13 mouse cellular contexts compared by ENCODE assay signal in genomic region chr4:139683728-139684638, GRCm38 (mm10). TPM values are rescaled to one million over a fixed set of nuclear protein-coding genes. Genes with fewer than 3 reads are reported as not detected.
A peak's percentile ranks its signal among the peaks of the same experiment; 100 is the strongest.
DNase-seq lines count a peak whose midpoint lies in the region; ATAC-seq and TF ChIP-seq lines count a peak whose summit lies in the region.
"Had no signal": no experiment of that assay in that cellular context is flagged by ENCODE, and none has a peak within 500 bp of the region (broad histone marks: within the 10 kb centered on the region; RNA-seq: fewer than 3 reads in every experiment).

No protein-coding gene starts in this region.

- WGBS in limb, embryonic 14.5 days: 78% methylated on average over 22 of the region's 22 CpGs
- 77% methylated on average over 22 of the region's 22 CpGs for WGBS in limb, embryonic 10.5 days

- no peaks in the 10 kb centered on the region for H3K4me1 ChIP-seq in limb, embryonic 14.5 days (ENCODE audit: control insufficient read depth, insufficient read depth, low read length)
- H3K4me1 ChIP-seq in limb, embryonic 10.5 days: no peaks in the 10 kb centered on the region
- H3K4me1 ChIP-seq in E14TG2a.4 (replicated peaks; ENCODE audit: low read depth, low read length): peaks cover 35% of the 10 kb centered on the region
- H3K4me1 ChIP-seq: megakaryocyte, embryonic 14.5 days; neural tube, embryonic 15.5 days had no signal

- 0 out of 2 replicates have a peak, but pooled peaks have one; percentile 5 for ATAC-seq in limb, embryonic 14.5 days (ENCODE audit: low FRiP score, low read depth)
- peak; percentile 97 for ATAC-seq in megakaryocyte-erythroid progenitor cell, adult 5-6 weeks (replicated peaks; ENCODE audit: low FRiP score, low TSS enrichment, poor library complexity, severe bottlenecking)

- no peak overlapping the region for H3K4me2 ChIP-seq in limb, embryonic 14.5 days (replicated peaks; ENCODE audit: low read depth, low read length, severe bottlenecking)
- H3K4me2 ChIP-seq: neural tube, embryonic 15.5 days had no signal

- TF ChIP-seq CTCF in E14TG2a.4 (conservative IDR thresholded peaks at IDR 0.05; ENCODE audit: low read length): 0 out of 2 replicates have a peak, but pooled peaks have one; percentile 10

- H3K9me3 ChIP-seq in limb, embryonic 14.5 days (ENCODE audit: control insufficient read depth, low read length): no peaks in the 10 kb centered on the region
- H3K9me3 ChIP-seq in limb, embryonic 10.5 days (replicated peaks): no peaks in the 10 kb centered on the region
- peaks cover 21% of the 10 kb centered on the region for H3K9me3 ChIP-seq in E14TG2a.4 (ENCODE audit: low read length)
- H3K9me3 ChIP-seq: neural tube, embryonic 15.5 days had no signal

- TF ChIP-seq POLR2A in limb, embryonic 14.5 days (IDR thresholded peaks at IDR 0.05; ENCODE audit: borderline replicate concordance, extremely low read depth, insufficient read depth, insufficient read length): no peak

- no peak for DNase-seq in limb, embryonic 14.5 days (ENCODE audit: low spot score)
- DNase-seq in limb, embryonic 10.5 days (ENCODE audit: low spot score): no peak
- peak; percentile 76 for DNase-seq in adrenal gland, postnatal 10 days
- DNase-seq in heart, postnatal 36 days: no peak
- DNase-seq in thymus, postnatal 10 days (ENCODE audit: low spot score in 2 of 2): no peak
- DNase-seq in urinary bladder, postnatal 14 days (ENCODE audit: low spot score): no peak

- no peak overlapping the region for H3K9ac ChIP-seq in limb, embryonic 14.5 days (ENCODE audit: low read depth, low read length, severe bottlenecking)
- H3K9ac ChIP-seq: neural tube, embryonic 15.5 days had no signal

- no peaks in the 10 kb centered on the region for H3K27me3 ChIP-seq in limb, embryonic 14.5 days (ENCODE audit: control insufficient read depth, insufficient read depth, low read length)
- H3K27me3 ChIP-seq in limb, embryonic 10.5 days (ENCODE audit: low read depth, poor library complexity, severe bottlenecking): peaks cover 26% of the 10 kb centered on the region
- H3K27me3 ChIP-seq in E14TG2a.4 (ENCODE audit: insufficient read depth, low read length): no peaks in the 10 kb centered on the region
- H3K27me3 ChIP-seq: neural tube, embryonic 15.5 days had no signal

- no peak overlapping the region for H3K27ac ChIP-seq in limb, embryonic 14.5 days (replicated peaks; ENCODE audit: low read depth, low read length)
- H3K27ac ChIP-seq in limb, embryonic 10.5 days: no peak overlapping the region
- H3K27ac ChIP-seq: neural tube, embryonic 15.5 days had no signal

- no peak overlapping the region for H3K4me3 ChIP-seq in limb, embryonic 14.5 days (replicated peaks; ENCODE audit: low read length)
- H3K4me3 ChIP-seq in limb, embryonic 10.5 days: no peak overlapping the region
- H3K4me3 ChIP-seq in E14TG2a.4 (replicated peaks; ENCODE audit: low read length): no peak overlapping the region
- H3K4me3 ChIP-seq: megakaryocyte, embryonic 14.5 days; neural tube, embryonic 15.5 days had no signal

- intact Hi-C loops in heart, postnatal 36 days (cut with DNase I): loop anchor here (1.0 kb wide), 1 partner anchor 174 kb away; no protein-coding TSS in a partner anchor

- no peaks in the 10 kb centered on the region for H3K36me3 ChIP-seq in limb, embryonic 14.5 days (ENCODE audit: control insufficient read depth, insufficient read depth, low read length)
- no peaks in the 10 kb centered on the region for H3K36me3 ChIP-seq in limb, embryonic 10.5 days
- no peaks in the 10 kb centered on the region for H3K36me3 ChIP-seq in E14TG2a.4 (ENCODE audit: insufficient read depth, low read length)
- H3K36me3 ChIP-seq: neural tube, embryonic 15.5 days had no signal

RNA-seq across cellular contexts. Expression of gene Tas1r2, which starts 30.6 kb away (rescaled TPM):
- 0.04 and 0.05 TPM in 2 replicates for polyA plus RNA-seq in limb, embryonic 14.5 days (2012; rRNA removed)
- not detected in 2 replicates for polyA plus RNA-seq in limb, embryonic 14.5 days (2014; fragmentation: Nextera tagmentation; extraction: Ambion mirVana)
- polyA plus RNA-seq in limb, embryonic 10.5 days (2016; fragmentation: Nextera tagmentation; extraction: Ambion mirVana): not detected in 2 replicates
- not detected for total RNA-seq in adrenal gland, postnatal 10 days (2021)
- total RNA-seq in megakaryocyte-erythroid progenitor cell, adult 5-6 weeks (2014; fragmentation: Nextera tagmentation): not detected in 2 replicates
- total RNA-seq in megakaryocyte-erythroid progenitor cell, adult 5-6 weeks (2017): not detected in 2 replicates
- not detected for total RNA-seq in heart, postnatal 36 days (2021)
- total RNA-seq: gastrocnemius, adult 8-10 months had no signal
- polyA plus RNA-seq: heart, embryonic 16.5 days; limb, embryonic 11.5 days; neural tube, embryonic 15.5 days had no signal
